ENCODE assay signal across 12 mouse cellular contexts in the genomic region with DNA sequence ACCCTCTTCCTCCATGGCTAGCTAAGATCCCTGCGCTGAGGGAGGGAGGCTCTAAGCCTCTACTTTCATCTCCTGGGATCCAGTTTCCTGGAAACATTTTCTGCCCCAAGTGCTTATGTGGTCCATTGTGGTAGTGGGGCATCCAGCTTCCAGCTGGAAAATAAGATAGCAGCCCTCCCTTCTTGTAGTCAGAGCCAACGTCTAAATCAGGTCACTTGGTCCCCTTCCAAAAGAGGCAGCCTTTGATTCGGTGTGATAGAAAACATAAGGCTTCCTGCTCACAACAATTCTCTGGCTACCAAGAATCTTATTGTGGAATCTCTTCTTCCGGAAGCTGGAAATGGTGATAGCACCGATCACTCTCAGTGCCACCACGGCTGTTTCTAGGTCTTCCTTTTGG. TPM values are rescaled to one million over a fixed set of nuclear protein-coding genes. Genes with fewer than 3 reads are reported as not detected.
DNase-seq lines count a peak whose midpoint lies in the region; ATAC-seq and TF ChIP-seq lines count a peak whose summit lies in the region.
"Had no signal": no experiment of that assay in that cellular context is flagged by ENCODE, and none has a peak within 500 bp of the region (broad histone marks: within the 10 kb centered on the region; RNA-seq: fewer than 3 reads in every experiment).

No protein-coding gene starts in this region.

- TF ChIP-seq CTCF in kidney, adult 2 months (conservative IDR thresholded peaks at IDR 0.05; ENCODE audit: insufficient read depth, insufficient read length, low read depth, low read length): no peak
- TF ChIP-seq CTCF in cerebellum, adult 2 months (IDR thresholded peaks at IDR 0.05; ENCODE audit: borderline replicate concordance, insufficient read depth, low read depth, low read length): no peak

- H3K9me3 ChIP-seq in kidney, embryonic 14.5 days (ENCODE audit: control insufficient read depth, low read length): no peaks in the 10 kb centered on the region
- H3K9me3 ChIP-seq: hindbrain, embryonic 12.5 days; liver, embryonic 15.5 days; midbrain, embryonic 15.5 days had no signal

- no peak overlapping the region for H3K9ac ChIP-seq in kidney, embryonic 14.5 days (ENCODE audit: low read depth, low read length)
- H3K9ac ChIP-seq: embryonic facial prominence, embryonic 12.5 days; hindbrain, embryonic 12.5 days; liver, embryonic 15.5 days; midbrain, embryonic 15.5 days had no signal

- 58% methylated on average over 6 of the region's 6 CpGs for WGBS in kidney, adult 2 months
- WGBS in kidney, embryonic 14.5 days: 80% methylated on average over 6 of the region's 6 CpGs
- WGBS in cerebellum, adult 2 months: 9% methylated on average over 6 of the region's 6 CpGs

- no peak overlapping the region for H3K4me3 ChIP-seq in kidney, adult 2 months (ENCODE audit: insufficient read depth, low read depth, low read length)
- no peak overlapping the region for H3K4me3 ChIP-seq in kidney, embryonic 14.5 days (ENCODE audit: low read length)
- H3K4me3 ChIP-seq in cerebellum, adult 2 months (replicated peaks; ENCODE audit: insufficient read depth, low read depth, low read length): no peak overlapping the region
- H3K4me3 ChIP-seq: embryonic facial prominence, embryonic 12.5 days; hindbrain, embryonic 12.5 days; liver, embryonic 15.5 days; midbrain, embryonic 15.5 days had no signal

- H3K4me2 ChIP-seq in kidney, embryonic 14.5 days (replicated peaks; ENCODE audit: low read depth, low read length): no peak overlapping the region
- H3K4me2 ChIP-seq: embryonic facial prominence, embryonic 12.5 days; hindbrain, embryonic 12.5 days; liver, embryonic 15.5 days; midbrain, embryonic 15.5 days had no signal

- no peaks in the 10 kb centered on the region for H3K4me1 ChIP-seq in kidney, adult 2 months (ENCODE audit: control insufficient read depth, insufficient read depth, low read length)
- H3K4me1 ChIP-seq in kidney, embryonic 14.5 days (ENCODE audit: control insufficient read depth, insufficient read depth, low read length): no peaks in the 10 kb centered on the region
- H3K4me1 ChIP-seq in cerebellum, adult 2 months (ENCODE audit: control insufficient read depth, insufficient read depth, low read length): peaks cover 11% of the 10 kb centered on the region
- H3K4me1 ChIP-seq: embryonic facial prominence, embryonic 12.5 days; hindbrain, embryonic 12.5 days; liver, embryonic 15.5 days; midbrain, embryonic 15.5 days had no signal

- no peaks in the 10 kb centered on the region for H3K36me3 ChIP-seq in kidney, adult 2 months (ENCODE audit: control insufficient read depth, insufficient read depth, low read length)
- no peaks in the 10 kb centered on the region for H3K36me3 ChIP-seq in kidney, embryonic 14.5 days (ENCODE audit: control insufficient read depth, insufficient read depth, low read length)
- H3K36me3 ChIP-seq: embryonic facial prominence, embryonic 12.5 days; hindbrain, embryonic 12.5 days; liver, embryonic 15.5 days; midbrain, embryonic 15.5 days had no signal

- no peaks in the 10 kb centered on the region for H3K27me3 ChIP-seq in kidney, adult 2 months (replicated peaks; ENCODE audit: control insufficient read depth, insufficient read depth, low read length)
- H3K27me3 ChIP-seq in kidney, embryonic 14.5 days (ENCODE audit: control insufficient read depth, insufficient read depth, low read length): no peaks in the 10 kb centered on the region
- H3K27me3 ChIP-seq in cerebellum, adult 2 months (ENCODE audit: control insufficient read depth, insufficient read depth, low read length): no peaks in the 10 kb centered on the region
- H3K27me3 ChIP-seq: embryonic facial prominence, embryonic 12.5 days; hindbrain, embryonic 12.5 days; midbrain, embryonic 15.5 days had no signal

- no peak overlapping the region for H3K27ac ChIP-seq in kidney, adult 2 months (ENCODE audit: insufficient read depth, low read depth, low read length)
- H3K27ac ChIP-seq in kidney, embryonic 14.5 days (ENCODE audit: low read depth, low read length): no peak overlapping the region
- 0 out of 2 replicates have a peak overlapping the region, but pooled peaks have one; percentile 31 for H3K27ac ChIP-seq in cerebellum, adult 2 months (ENCODE audit: insufficient read depth, low read length)
- H3K27ac ChIP-seq: embryonic facial prominence, embryonic 12.5 days; hindbrain, embryonic 12.5 days; liver, embryonic 15.5 days; midbrain, embryonic 15.5 days had no signal

- no peak for ATAC-seq in kidney, embryonic 14.5 days (ENCODE audit: low FRiP score, low TSS enrichment)
- ATAC-seq: midbrain, embryonic 15.5 days had no signal

- TF ChIP-seq POLR2A in kidney, adult 2 months (IDR thresholded peaks at IDR 0.05; ENCODE audit: low read depth, low read length): no peak
- TF ChIP-seq POLR2A in cerebellum, adult 2 months (IDR thresholded peaks at IDR 0.05; ENCODE audit: borderline replicate concordance, insufficient read depth, low read length): no peak

- peak; percentile 31 for DNase-seq in kidney, adult 2 months
- peak; percentile 35 to 55 for DNase-seq in cerebellum, adult 2 months
- DNase-seq in heart, adult 9 months (ENCODE audit: low spot score in 2 of 2): peak; percentile 6 to 15
- peak; percentile 71 for DNase-seq in lung, postnatal 10 days
- no peak for DNase-seq in thymus, postnatal 14 days
- no peak for DNase-seq in B cell, adult 2 months
- no peak for DNase-seq in thymus, postnatal 36 days

RNA-seq across cellular contexts. Expression of gene Ddx59, which starts 33.9 kb away (rescaled TPM):
- 4.3 and 4.9 TPM in 2 replicates for polyA plus RNA-seq in kidney, adult 2 months (2012; rRNA removed)
- 12.7 and 19.1 TPM in 2 replicates for polyA plus RNA-seq in kidney, embryonic 14.5 days (2014; fragmentation: Nextera tagmentation; extraction: Ambion mirVana)
- polyA plus RNA-seq in cerebellum, adult 2 months (2012; rRNA removed): 8.0 and 8.5 TPM in 2 replicates

RNA-seq across cellular contexts. Expression of gene Camsap2, which starts 35.3 kb away (rescaled TPM):
- polyA plus RNA-seq in kidney, adult 2 months (2012; rRNA removed): 6.9 and 8.6 TPM in 2 replicates
- 13.0 and 19.1 TPM in 2 replicates for polyA plus RNA-seq in kidney, embryonic 14.5 days (2014; fragmentation: Nextera tagmentation; extraction: Ambion mirVana)
- 51.1 and 51.2 TPM in 2 replicates for polyA plus RNA-seq in cerebellum, adult 2 months (2012; rRNA removed)

Comparison
In these comparisons a context has a peak if more than half of its experiments do, and no peak if none do; other contexts are left out.
1. DNase-seq: peak in kidney, adult 2 months (single experiment), cerebellum, adult 2 months (2 of 2), heart, adult 9 months (2 of 2) and lung, postnatal 10 days (single experiment); none in thymus, postnatal 14 days (single experiment), B cell, adult 2 months (0 of 2) and thymus, postnatal 36 days (0 of 2).